Mouse (Mus musculus) E14TG2a.4 (cell line): ENCODE measurements at regions not wholly inside any gene's neighbourhood (a gene's known extent, or its start where the extent isn't known, plus 50 kb on each side); places are given as distances from the start of the nearest gene placed in this dataset.

Source experiments
- H3K27me3 ChIP-seq: 2 replicates; pipeline ENCODE4 v1.6.1; 2014; ENCODE audit warnings: low read length, control low read depth; ENCODE audit not compliant: insufficient read depth
- H3K36me3 ChIP-seq: 2 replicates; pipeline ENCODE4 v1.6.1; 2014; ENCODE audit warnings: low read length, control low read depth; ENCODE audit not compliant: insufficient read depth
- H3K4me1 ChIP-seq: replicated peaks from 2 replicates; pipeline ENCODE4 v1.6.1; 2014; ENCODE audit warnings: low read depth, low read length, control low read depth
- H3K4me3 ChIP-seq: replicated peaks from 2 replicates; pipeline ENCODE4 v1.5.1; 2014; ENCODE audit warnings: mild to moderate bottlenecking, low read length
- H3K9me3 ChIP-seq: 2 replicates; pipeline ENCODE4 v1.6.1; 2014; ENCODE audit warnings: low read length, control low read depth
- CTCF ChIP-seq: conservative IDR thresholded peaks from 2 replicates; pipeline ENCODE4 v1.5.1; 2014; ENCODE audit warnings: low read length
- NANOG ChIP-seq: IDR thresholded peaks from 2 replicates; pipeline ENCODE4 v1.6.1; 2014; ENCODE audit warnings: borderline replicate concordance, low read length, mixed read lengths
- POU5F1 ChIP-seq: IDR thresholded peaks from 2 replicates; pipeline ENCODE4 v1.6.1; 2014; ENCODE audit warnings: low read length, borderline replicate concordance

GRCm38 (mm10) chr3:144378524-144379225 is 173.7 kb upstream of the Lmo4 start:
- H3K9me3 ChIP-seq: 0 out of 2 replicates have a peak, but pooled peaks cover 4% of the 10 kb centered on the region
- peaks cover 11% of the 10 kb centered on the region for H3K4me1 ChIP-seq
- TF ChIP-seq NANOG: no peak
- TF ChIP-seq CTCF: no peak
- TF ChIP-seq POU5F1: no peak
- H3K36me3 ChIP-seq: no peaks in the 10 kb centered on the region
- H3K4me3 ChIP-seq: no peak overlapping the region
- peaks cover 43% of the 10 kb centered on the region for H3K27me3 ChIP-seq

- Histone ChIP-seq H3K4me1 (peaks cover 11% of the 10 kb centered on the region), H3K27me3 (peaks cover 39% of the 10 kb centered on the region), H3K36me3 (no peaks in the 10 kb centered on the region), H3K4me3 (no peak overlapping the region), H3K9me3 (0 out of 2 replicates have a peak, but pooled peaks cover 4% of the 10 kb centered on the region)
- TF ChIP-seq POU5F1 (no peak), NANOG (no peak), CTCF (no peak)
Observed at GRCm38 (mm10) chr3:144377626-144378523, 172.9 kb upstream of the Lmo4 start.

- H3K4me3 ChIP-seq: no peak overlapping the region
- TF ChIP-seq POU5F1 (no peak), NANOG (no peak), CTCF (no peak)
- H3K27me3 ChIP-seq: peaks cover 39% of the 10 kb centered on the region
- no peaks in the 10 kb centered on the region for H3K36me3 ChIP-seq
- peaks cover 11% of the 10 kb centered on the region for H3K4me1 ChIP-seq
- H3K9me3 ChIP-seq: 0 out of 2 replicates have a peak, but pooled peaks cover 4% of the 10 kb centered on the region
Observed at GRCm38 (mm10) chr3:144376463-144377402, 171.7 kb upstream of the Lmo4 start.

- Histone ChIP-seq H3K4me1 (peaks cover 4% of the 10 kb centered on the region; the same call in 1 of the 2 replicates), H3K4me3 (no peak overlapping the region), H3K27me3 (peaks cover 36% of the 10 kb centered on the region), H3K36me3 (no peaks in the 10 kb centered on the region), H3K9me3 (0 out of 2 replicates have a peak, but pooled peaks cover 4% of the 10 kb centered on the region)
- TF ChIP-seq CTCF (no peak), POU5F1 (no peak), NANOG (no peak)
Observed at GRCm38 (mm10) chr3:144375725-144376412, 170.8 kb upstream of the Lmo4 start.

GRCm38 (mm10) chr3:144368300-144368699 is 163.3 kb upstream of the Lmo4 start:
- H3K4me1 ChIP-seq: peaks cover 4% of the 10 kb centered on the region; the same call in 1 of the 2 replicates
- no peak for TF ChIP-seq NANOG
- no peak for TF ChIP-seq POU5F1
- TF ChIP-seq CTCF: no peak
- no peaks in the 10 kb centered on the region for H3K9me3 ChIP-seq
- H3K4me3 ChIP-seq: no peak overlapping the region
- no peaks in the 10 kb centered on the region for H3K36me3 ChIP-seq
- H3K27me3 ChIP-seq: peaks cover 29% of the 10 kb centered on the region

GRCm38 (mm10) chr3:144367766-144368116 is 162.7 kb upstream of the Lmo4 start:
- Histone ChIP-seq H3K27me3 (peaks cover 29% of the 10 kb centered on the region), H3K4me1 (peaks cover 4% of the 10 kb centered on the region; the same call in 1 of the 2 replicates), H3K9me3 (no peaks in the 10 kb centered on the region), H3K36me3 (no peaks in the 10 kb centered on the region), H3K4me3 (no peak overlapping the region)
- TF ChIP-seq NANOG: no peak

- Histone ChIP-seq H3K27me3 (peaks cover 29% of the 10 kb centered on the region), H3K4me1 (peaks cover 4% of the 10 kb centered on the region; the same call in 1 of the 2 replicates), H3K9me3 (no peaks in the 10 kb centered on the region), H3K36me3 (no peaks in the 10 kb centered on the region), H3K4me3 (no peak overlapping the region)
- no peak for TF ChIP-seq POU5F1
- TF ChIP-seq NANOG: no peak
- TF ChIP-seq CTCF: peak; percentile 28
Observed at GRCm38 (mm10) chr3:144366976-144367765, 162.2 kb upstream of the Lmo4 start.
